Mouse (Mus musculus): ENCODE data around the gene Clic3.

Gene Clic3

DNA sequence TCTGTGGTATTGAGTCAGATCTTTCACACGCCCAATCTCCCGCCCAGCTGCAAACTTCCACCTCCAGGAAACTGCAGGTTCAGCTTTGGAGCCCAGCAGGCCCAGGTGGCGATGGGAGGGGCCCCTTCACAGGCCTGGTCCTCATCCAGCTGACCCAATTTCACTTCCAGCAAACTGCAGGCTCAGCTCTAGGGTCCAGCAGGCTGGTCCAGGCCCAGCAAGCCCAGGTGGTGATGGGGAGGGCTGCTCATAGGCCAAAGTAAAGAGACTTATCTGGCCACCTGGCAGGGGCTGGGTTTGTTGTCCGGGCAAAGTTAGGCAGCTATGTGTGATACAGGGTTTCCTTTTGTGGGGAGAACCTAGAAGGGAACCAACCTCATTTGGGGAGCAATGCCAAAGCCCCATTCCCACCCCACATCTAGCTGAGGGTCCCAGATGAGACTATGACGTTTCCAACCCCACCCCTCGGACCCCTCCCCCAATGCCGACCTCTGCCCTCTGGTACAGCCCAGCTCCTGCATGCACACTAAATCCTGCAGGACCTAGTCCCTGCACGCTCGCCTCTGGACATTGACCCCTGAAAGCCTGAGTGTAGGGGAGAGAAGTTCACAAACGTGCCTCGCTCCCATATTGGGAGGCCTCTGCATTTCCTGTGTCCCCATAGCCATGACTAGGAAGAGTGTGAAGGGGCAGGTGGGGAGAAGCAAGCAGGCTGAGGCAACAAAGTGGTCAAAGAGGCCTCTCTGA is 28.4 kb downstream of the Clic3 start:
- DNase-seq: no peak

DNA sequence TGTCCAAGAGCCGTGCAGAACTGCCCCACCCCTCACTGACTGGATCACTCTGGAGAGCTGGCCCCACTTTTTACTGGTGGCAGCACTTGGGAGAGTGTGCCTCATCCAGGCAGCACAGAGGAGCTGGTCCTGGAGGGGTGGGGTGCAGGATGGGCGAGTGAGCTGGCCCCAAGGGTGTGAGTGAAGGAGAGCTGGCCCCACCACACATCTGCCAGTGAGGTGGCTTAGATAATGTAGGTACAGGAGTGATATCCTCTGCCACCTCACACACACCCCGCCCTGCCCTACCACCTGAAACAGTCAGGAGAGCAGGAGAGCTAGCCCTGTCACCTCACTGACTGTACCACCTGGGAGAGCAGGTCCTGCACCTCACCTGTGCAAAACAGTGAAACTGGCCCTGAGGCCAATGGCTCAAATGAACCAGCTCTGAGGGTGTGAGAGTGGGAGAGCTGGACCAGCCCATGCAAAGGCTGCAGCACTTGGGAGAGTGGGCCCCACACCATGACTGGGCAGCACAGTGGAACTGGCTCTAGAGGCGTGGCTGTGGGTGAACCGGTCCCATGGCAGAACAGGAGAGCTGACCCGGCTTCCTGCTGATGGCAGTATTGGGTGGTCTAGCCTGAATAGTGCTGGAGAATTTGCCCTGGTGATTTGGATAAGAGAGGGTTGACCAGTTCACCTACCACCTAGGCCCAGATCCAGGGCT is 31.5 kb downstream of the Clic3 start:
- no peak for DNase-seq

DNA sequence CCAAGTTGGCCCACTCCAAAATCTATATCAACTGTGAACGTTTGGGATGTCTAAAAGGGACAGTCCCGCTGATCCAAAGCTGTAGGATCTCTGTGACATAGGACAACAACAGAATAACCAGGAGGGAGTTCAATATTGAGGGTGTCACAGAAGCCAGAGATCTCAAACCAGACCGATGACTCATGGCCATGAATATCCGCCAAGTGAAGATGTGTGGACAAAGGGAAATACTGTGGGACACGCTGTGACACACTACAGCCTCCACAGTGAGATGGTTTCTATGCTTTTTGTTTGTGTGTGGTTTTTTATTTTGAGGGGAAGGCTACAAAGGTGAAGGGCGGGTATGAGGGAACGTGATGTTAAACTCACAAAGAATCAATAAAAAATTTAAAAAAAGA is 32.0 kb downstream of the Clic3 start:
- no peak for DNase-seq

DNA sequence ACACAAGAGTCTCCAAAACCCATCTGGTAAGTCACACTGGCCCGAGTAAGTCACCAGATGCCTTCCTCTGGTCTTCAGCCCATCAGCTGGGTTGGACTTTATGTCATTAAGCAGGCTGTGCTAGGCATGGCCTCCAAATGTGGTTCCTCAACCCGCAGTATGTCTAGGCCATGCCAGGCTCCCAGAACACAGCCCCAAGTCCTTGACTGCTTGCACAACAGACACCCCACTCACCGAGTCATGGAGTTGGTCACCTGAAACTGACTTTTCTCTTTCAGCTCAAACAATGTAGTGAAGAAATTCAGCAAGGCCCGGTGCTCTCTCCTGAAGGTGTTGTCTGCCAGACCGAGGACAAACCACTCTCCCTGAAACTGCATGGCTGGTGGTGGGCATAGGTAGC is 36.4 kb downstream of the Clic3 start:
- no peak for DNase-seq

DNA sequence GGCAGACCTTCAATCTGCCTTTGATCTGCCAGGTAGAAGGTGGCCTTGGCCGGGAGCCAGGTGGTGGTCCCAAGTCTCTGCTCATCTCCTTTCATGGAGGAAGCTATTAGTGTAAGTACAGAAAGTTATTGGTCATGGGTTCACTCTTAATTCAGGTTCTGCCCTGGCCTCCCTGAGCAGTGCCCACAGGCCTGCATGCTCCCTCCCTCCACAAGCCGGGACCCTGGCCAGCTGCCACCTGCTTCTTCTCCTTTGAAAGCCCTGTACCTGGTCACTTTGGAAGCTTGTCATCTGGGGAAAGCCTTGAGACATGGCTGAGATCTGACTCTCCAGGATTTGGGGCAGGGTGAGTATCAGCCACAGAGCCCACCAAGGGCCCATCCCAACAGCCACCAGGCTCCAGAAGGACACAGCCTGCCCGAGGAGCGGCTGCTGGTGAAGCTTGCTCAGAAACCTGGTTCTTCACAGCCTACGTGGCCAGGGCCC is 36.9 kb downstream of the Clic3 start, which contains the start of gene Lcn12:
Gene Lcn12 (minus strand): TSS at position 436 of the 486 bp plus-strand sequence.
- DNase-seq: no peak

DNA sequence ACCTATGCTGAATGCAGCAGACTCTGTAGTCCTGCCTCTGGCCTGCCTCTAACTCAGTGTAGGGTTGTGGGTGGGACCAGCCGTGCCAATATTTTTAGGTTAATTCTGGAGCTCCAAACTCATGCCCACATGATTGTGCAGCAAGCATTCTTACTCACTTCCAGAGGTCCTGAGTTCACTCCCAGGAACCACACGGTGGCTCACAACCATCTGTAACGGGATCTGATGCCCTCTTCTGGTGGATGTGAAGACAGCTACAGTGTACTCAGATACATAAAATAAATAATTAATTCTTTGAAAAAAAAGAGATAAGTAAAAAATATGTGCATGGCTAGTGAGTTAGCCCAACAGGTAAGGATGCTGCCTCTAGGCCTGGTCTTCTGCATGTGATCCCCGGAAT is 39.8 kb downstream of the Clic3 start:
- no peak for DNase-seq

DNA sequence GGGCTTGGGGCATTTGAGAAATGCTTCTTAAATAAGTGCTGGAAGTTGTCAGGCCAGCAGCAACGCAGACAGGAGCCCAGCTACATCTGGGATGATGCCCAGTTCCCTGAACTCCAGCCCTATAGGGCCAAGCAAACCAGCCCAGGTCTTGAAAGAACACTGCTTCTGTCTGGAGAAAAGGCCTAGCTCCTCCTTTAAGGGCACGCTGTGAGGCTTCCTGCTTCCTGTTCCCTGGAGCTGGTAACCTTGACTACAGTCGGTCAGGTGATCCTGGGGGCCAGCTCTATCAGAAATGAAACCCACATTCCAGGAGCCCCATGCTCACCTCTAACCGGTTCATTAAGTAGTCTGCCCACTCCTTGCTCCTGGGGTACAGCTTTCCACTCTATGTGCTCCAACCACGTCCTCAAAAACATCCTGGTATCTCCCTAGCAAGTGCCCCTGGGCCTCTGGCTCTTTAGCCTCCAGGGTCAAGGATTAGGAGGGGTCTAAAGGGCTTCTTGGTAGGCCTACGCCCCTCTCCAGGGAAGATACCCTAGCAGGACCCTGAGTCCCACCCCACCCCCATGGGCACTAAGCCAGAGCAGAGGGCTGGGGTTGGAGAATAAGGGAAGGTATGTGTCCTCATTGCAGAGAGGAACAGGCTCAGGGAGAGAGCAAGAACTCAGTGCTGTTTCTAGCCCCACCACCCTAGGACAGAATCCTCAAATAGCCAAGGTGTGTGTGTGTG is 41.4 kb downstream of the Clic3 start:
- DNase-seq: no peak

DNA sequence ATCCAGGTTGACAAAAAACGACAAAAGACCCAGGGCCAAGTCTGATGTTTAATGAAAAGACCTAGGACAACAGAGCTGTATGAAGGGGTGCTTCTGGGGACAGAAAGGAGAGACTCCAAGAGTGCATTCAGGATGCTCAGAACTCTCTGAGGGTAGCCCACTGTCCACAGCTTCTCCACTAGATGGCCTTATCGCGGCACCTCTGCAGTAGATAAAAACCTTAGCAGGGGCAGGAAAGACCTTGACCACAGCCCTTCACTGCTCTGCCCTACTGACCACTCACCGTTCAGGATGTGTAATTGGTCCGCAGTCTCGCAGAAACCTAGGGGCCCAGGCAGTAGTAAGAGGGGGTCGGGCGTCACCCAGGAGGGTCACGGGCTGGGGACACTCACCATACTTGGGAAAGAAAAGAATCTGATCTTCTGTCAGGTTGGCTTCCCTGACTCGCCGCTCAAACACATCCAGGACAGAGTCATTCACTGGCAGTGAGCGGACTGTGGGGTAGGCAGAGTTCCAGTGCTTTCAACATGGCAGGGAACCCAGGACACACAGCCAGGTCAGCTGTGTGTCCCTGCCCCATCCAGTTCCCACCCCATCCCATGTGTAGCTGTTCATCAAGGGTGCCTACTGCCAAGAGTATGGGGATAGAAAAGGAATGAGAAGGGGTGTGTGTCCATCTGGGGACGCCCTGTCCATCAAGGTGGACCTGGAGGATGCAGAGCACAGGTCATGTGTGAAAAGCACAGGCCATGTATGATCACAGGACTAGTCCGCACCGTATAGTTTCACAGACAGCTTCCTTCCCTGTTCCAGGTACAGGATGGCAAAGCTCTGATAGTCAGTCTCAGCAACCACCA is 42.2 kb downstream of the Clic3 start:
- DNase-seq: no peak

DNA sequence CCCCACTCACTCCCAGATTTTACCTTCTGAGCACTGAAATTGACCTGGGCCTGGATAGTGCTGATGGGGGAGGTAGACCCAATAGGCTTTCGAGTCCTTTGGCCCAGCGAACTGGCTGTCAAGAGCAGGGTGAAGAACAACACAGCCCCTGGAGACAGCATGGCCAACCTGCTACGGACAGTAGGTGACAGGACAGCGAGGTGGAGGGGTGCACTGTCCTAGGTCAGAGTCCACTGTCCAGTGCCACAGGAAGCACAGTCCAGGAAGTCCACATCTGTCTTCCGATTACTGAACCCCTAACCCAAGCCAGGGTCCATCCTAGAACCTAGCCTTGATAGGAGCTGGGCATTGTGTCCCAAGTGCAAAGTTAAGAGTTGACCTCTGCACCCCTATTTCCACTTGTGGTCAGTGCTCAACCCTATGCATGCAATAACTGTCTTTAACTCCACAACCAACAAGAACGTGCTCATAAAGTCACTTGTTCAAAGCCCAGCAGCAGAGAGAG is 43.5 kb downstream of the Clic3 start:
- no peak for DNase-seq

DNA sequence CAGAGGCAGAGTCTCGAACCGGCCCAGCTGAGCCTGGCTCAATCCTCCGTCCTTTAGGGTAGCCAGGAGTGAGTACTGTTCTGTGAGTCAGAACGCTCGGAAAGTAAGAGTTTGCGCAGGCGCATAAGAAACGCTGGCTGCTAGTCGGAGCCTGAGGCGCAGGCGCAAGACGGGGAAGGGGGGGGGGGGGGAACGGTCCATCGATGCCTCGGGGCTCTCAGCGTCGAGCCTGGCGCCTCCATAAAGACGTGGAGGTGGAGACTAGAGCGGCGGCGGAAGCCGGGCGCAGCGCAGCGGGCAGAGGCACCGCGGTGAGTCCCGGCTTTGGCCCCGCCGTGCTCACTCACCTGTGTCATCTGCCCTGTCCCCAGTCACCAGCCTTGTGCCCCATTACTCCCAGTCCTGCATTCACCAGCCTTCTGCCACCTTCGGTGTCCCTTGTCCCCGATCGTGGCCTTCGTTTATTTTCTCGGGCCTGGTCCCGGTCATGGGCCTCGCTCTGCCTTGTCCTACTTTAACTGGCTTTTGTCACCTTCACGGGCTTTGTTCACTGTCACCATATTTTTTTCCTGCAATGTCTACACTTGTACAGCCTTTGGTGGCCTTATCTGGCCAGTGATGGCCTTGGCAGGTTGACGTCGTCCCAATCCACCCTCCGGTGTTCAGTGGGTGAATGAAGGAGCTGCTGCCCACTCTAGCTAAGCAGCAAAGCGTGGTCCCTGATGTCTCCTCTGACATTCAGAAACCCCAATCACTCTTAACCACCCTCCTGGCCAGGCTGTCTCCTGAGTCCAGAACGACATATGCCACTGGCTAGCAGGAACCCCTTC is 44.2 kb downstream of the Clic3 start, which contains the start of gene Fbxw5:
Gene Fbxw5 (plus strand): TSS at position 175 of the 830 bp plus-strand sequence.
- peak; percentile 86 for DNase-seq

DNA sequence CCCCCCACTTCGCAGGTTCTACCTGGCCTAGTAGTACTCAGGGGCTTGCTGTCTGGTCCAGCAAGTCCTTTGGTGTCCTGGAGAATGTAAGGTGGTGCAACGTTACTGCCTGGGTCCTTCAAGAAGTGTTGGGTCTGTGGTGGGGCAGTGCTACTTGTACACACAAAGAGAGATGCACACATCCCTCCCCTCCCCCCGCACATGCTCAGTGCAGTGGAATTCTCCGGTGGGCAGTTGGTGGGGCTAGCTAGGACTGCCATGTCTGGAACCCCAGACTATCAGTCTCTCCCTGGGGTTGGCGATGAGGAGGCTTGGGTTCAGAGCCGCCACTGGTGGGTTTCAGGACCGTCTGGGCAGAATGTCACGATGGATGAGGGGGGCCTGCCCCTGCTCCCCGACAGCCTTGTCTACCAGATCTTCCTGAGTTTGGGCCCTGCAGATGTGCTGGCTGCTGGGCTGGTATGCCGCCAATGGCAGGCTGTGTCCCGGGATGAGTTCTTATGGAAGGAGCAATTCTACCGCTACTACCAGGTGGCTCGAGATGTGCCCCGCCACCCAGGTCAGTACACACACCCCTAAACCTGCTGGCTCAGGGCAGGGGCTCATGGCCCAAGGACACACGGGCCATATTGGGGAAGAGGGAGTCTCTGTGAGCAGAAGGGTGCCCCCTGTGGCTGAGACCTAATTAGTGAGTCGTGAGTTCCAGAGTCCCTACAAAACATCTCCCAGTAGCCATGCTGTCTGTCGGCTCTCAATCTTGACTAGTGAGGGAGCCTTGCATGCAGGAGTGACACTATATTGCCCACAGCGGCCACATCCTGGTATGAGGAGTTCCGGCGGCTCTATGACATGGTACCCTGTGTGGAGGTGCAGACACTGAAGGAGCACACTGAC is 45.2 kb downstream of the Clic3 start, which contains the start of gene C8g:
Gene C8g (minus strand): TSS at position 127 of the 894 bp plus-strand sequence.
- no peak for DNase-seq

DNA sequence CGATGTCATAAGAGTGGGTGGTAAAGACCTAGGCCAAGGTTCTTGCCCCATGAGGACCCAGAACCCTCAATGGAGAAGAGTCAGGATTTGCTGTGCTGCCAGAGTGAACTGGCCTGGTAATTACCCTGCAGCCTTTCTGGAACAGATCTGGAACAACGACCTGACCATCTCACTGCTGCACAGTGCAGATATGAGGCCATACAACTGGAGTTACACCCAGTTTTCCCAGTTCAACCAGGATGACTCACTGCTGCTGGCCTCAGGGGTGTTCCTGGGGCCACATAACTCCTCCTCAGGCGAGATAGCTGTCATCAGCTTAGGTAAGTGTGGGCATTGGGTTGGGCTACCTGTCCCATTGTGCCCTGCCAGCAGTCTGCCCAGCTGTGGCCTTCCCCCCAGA is 46.1 kb downstream of the Clic3 start:
- DNase-seq: no peak

DNA sequence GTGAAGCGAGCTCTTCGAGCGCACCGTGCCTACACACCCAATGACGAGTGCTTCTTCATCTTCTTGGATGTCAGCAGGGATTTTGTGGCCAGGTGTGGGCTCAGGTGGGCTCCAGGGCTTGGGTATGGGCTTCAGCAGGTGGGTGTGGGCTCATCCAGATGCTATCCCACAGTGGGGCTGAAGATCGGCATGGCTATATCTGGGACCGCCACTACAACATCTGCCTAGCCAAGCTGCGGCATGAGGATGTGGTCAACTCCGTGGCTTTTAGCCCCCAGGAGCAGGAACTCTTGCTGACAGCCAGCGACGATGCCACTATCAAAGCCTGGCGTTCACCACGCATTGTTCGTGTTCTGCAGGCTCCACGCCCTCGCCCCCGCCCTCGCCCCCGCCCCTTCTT is 47.9 kb downstream of the Clic3 start:
- DNase-seq: no peak

DNA sequence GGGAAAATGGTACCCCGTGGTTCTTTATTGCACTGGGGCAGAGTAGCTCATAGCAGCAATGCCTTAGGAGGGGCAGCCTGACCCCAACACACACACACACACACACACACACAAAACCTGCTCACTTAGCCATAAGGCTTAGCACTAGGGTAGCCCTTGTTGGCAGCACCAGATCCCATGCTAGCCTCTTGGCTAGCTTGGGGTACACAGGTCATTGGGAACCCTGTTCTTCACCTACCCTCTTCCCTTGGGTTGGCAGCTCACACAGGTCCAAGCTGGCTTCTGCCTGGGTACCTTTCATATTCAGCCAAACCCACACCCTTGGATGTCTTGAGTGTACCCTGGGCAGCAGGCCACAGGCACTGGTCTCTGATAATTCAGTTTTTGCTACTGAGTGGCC is 48.4 kb downstream of the Clic3 start:
- DNase-seq: no peak

DNA sequence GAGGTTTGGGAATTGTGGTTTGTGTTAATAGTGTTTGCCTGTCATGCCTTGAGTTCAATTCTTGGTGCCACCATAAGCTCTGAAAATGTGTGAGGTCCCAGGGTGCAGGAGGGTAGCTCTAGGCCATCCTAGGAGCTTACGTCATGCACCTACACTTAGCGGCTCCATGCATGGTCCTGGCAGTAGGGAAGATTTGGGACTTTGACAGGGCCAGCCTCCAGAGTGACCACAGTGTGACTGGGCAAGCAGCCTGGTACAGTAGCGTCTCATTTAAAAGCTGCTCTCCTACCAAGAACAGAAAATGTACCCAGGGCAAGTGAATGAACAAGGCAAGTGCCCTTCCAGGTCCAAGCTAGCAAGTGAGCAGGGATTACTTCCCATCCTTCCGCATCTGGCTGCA is 49.2 kb downstream of the Clic3 start:
- no peak for DNase-seq

DNA sequence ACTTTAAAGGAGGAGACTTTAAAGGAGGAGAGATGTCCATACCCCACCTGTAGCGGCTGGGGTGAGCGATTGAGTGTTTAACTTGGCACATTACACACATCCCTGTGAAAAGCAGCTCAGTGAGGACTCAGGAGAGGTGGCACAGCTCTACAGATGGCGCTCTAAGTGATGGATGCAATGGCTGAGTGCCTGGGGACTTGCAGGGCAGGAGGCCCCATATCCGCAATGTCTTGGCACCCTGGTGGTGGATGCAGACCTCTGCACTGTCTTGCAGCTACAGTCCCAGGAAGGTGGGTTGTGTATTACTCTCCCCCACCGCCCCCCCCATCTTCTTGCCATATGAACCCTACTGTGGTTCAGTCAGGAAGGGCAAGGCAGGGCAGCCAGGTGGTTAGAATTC is 50.3 kb downstream of the Clic3 start:
- peak; percentile 17 for DNase-seq
